Mouse (Mus musculus): Measurements from ENCODE around the gene Prkn.
A peak's percentile ranks its signal among the peaks of the same experiment; 100 is the strongest.

Prkn gene

DNA sequence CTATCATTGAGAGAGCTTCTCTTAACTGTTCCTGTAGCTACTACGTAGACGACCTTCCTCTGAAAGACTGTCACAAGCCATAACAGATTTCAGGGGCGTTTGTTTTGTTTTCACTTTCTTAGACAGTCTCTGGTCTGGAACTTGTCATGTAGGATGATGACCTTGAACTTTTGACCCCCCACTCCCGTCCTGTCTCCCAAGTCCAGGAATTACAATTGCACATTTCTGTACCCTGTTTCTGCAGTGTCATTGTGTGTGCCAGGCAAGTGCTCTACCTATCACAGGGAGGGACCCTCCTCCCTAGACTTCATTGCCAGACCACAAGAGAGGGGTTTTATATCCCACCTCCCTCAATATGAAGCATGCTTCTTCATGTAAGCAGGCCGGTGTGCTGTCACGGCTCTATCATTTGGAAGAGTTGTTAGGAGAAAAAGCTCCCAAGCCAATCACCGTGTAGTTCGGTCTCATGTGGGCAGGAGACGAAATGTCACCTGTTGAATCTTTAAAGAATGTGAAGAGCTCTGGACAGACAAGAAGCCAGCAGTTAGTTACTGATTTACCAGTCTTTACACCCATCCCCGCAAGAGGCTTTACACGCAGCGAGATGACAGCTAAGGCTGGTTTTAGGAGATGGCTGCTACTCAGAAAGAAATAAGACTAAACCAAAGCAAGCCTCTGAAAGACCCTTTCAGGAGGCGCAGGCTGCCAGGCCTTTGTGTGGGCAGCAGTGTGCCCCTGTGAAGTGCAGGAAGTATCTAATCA lies 1027.3 kb downstream of the Prkn start:
- DNase-seq, result no peak

DNA sequence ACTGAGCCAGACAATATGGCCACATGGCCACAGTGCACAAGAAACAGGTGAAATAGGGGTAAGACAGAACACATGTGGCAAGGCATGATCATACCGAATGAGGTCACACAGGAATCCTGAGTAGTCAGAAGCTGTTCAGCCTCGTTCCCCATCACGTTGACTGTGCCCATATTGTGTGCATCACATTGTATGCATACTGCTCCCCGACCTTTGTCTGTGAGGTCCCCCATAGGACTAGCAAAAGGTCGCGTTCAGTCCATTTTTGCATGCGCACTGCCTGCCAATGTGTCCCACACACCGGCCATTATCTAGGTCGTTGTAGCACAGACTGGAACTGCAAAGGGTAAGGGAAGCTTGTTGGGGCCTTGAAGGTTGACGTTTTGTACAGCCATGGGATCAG lies 1030.4 kb downstream of the Prkn start:
- no peak for DNase-seq

DNA sequence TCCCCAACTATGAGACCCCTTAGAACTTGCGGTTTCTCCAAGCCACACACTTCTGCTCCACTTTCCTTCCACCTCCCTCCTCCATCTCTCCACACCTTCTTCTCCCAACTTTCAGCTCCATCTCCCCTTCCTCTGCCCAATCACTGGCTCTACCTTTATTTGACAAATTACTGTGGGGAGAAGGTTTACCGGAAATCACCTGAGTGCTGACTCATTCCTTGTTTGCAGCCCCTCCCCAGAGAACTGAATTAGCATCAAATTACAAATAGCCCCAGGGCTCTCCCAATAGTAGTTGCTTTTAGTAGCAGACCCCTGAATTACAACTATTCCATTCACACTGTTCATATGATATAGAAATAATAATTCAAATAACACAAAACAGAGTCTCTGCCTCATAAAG lies 1036.1 kb downstream of the Prkn start:
- no peak for DNase-seq

DNA sequence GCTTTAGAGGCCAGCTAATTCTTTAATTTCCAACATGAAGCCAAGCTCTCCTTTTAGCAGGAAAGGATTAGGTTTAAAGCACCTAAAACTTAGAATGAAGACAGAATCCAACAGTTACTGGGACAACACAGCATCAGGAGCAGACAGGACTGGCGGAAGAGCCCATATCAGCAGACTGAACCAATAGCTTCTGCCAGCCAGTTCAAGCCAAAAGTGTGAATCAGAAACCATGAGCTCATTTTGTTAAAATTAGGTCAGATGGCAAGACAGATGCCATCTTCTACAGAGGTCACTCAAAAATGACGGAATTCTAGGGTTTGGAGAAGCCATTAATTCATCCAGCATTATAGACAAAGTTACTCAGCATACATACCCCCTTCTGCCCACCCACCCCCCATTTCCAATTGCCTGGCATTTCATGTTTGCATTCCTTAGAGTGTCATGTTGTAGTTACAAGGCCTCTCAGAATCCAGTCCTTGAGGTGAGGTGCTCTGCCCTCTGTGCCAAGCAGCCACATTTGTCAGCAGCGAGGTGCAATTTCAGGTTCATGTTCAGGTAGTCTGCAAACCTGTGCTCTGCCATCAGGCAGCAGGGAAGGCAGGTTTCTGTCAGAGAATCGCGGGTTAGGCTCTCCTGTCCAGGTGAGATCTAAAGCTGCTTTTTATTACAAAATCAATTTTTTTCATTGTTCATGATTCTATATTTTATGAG lies 1041.1 kb downstream of the Prkn start:
- DNase-seq, result no peak

DNA sequence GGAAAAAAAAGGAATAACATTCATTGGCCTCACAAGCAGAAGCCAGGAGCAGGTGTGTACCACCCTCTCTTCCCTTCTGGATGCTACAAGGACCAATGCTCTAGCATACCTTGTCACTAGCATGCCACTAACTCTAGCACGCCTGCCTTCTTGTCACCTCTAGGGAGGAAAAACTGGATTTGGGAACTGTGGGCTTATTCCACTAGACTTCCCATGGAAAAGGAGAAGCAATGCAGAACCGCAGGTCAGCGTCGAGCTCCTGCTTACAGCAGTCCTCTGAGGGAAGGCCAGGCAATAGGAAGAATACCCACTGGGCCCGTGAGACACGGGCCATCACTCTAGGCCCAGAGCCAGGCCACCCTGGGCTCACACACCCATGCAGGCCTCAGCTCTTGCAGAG lies 1045.4 kb downstream of the Prkn start:
- no peak for DNase-seq

DNA sequence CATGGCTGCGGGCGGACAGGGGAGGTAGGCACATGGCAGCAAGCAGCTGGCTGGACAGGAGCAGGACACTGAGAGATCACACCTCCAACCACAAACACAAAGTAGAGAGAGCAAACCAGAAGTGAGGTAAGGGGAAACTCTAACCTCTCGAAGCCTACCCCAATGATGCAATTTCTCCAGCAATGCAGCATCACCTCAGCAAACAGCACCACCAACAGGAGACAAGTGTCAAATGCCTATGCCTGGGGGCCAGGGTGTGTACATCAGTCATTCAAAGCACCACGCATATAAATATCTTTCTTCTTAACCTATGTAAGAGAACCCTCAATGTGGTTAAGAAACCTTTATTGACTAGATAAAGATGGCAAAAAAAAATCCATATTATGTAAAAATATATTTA lies 1046.8 kb downstream of the Prkn start:
- DNase-seq, result no peak

DNA sequence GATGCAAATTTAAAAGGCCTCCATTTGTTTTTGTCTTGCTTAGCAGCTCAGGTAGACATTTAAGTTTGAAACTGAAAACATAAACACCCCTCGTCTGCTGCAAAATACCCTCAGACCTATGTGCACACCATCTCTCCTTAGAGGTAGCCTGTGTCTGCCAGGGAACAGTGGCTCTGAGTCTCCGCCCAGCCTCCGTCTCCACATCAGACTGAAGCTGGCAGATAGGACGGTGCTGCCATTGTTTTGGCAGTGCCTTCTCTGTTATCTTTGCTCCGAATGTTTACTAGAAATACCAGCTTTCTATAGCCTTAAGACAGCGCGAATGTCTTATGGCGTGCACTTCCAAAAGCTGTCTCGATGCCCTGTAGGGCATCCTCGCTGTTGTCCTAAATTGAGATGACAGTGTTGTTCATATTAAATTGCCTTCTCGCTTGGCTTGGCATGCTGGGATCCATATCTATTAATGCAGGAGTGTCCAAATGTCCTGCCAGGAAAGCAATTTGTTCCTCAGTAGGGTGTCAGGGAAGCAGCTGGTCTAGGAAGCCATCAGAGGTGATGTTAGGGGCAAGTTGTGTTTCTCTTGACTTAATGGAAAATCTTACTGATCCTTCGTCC lies 1047.5 kb downstream of the Prkn start:
- no peak for DNase-seq

DNA sequence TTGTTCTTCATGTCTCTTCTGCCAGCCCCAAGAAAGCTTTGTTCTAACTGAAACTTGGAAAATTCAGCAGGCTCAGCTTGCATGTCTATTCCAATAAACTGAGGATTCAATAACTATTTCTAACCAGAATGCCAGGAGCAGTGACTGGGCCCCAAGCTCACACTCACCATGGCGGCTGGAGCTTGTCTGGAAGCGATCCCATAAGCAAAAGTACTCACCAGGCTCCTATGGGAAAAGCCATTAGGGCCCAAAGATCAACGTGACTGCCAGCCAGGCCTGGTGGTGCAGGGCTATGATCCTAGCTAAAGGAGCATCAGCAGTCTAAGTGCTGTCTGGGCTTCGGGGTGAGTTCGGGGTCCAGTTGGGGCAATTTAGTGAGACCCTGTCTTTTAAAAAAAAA lies 1048.6 kb downstream of the Prkn start:
- DNase-seq, result no peak

DNA sequence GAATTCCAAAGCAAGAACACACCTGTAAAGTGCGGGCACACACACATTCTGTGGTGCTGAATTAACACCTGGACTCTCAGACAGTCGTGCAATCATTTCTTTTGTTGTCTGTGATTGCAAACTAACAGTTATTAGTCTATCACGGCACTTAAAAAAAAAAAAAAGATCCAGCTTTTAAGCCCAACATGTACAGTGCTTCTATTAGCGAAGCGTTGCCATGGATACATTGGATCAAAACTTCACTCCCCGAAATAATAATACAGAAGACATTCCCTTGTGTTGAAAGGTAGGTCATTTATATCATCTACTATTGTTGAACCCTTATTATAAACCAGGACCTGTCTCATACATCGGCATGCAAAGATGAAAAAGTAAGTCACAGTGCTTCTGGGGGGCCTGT lies 1060.1 kb downstream of the Prkn start:
- no peak for DNase-seq

DNA sequence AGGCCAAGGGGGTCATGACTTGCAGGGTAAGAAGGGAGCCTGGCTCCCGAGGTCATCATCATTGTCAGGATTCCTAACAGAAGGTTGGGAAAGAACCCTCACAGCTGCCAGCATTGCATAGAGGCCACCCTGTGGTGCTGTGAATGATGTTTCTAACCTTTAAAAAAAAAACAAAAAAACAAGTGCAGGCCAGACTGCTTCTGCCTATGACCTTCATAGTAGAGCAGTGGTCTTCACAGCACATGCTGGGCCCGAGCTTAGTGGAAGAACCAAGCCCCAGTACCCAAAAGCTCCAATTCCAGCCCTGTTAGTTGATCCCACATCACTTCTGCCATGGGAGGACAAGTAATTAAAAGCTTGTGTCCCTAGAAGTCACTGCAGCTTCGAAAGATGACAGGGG lies 1061.5 kb downstream of the Prkn start:
- DNase-seq, result no peak

DNA sequence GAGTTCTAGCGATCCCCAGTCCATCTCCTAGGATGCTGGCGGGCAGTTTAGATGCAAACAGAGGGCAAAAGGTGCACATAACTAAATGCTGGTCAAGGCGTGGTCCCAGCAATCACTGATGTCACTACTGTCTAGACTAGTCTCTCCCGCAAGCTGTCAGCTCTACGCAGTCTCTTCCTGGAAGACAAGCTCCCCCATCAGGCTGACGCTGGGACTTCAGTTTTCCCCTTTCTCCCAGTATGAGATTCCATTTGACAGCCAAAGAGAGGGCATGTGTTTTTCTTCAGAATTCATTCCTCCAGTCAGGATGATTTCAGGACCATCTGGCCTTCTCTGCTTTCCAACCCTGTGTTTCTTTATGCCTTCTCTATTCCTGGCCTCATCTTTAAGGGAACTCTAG lies 1062.8 kb downstream of the Prkn start:
- DNase-seq, result peak; percentile 2

DNA sequence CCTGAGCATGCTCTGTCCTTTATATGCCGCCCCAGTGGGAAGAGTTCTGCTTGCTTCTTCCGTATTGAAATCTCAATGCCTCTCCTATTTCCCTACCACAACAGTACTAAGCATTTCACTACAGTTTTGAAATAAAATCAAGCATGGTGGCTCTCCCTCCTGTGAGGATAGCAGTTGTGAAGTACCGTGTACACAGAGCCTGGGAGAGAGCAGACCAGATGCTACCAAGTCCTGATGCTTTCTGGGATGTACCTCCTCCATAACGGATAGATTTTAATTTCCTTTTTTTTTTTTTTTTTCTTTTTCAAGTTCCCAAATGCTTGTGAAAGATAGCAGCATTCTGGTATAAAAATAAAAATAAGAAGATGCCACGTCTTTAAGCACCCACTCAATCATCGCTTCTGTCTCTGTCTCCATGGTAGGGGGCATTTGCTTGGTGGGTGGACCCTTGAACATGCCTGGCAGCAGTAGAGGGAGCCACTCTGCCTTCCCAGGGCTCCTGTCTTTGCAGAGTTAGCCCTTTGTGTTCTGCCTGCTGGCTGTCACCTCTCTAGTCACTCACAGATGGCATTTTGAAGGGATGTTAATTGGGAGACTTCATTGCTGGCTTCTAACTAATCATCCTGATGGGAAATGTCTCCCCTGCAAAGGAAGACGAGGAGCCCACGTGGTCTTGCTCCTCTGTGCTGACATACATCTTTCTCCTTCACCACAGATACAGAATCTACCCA lies 1070.6 kb downstream of the Prkn start:
- DNase-seq, result no peak

DNA sequence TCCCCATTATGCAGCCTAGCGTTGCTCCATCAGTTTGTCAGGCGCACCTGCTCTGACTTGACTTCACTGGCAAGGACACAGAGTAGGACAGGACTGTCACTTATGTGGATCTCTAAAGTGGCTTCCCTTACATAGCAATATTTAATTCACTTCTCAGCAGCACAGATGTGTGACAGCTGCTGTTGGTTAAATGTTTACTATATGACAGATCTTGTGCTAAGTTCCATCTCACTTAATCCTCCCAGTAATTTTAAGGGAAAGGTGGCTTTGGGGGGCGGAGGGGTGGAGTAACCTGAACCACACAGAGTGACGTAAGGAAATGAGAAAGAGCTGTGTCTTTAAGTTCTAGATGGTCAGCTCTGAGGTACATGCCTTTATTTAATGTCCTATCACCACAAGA lies 1072.0 kb downstream of the Prkn start:
- DNase-seq, result no peak

DNA sequence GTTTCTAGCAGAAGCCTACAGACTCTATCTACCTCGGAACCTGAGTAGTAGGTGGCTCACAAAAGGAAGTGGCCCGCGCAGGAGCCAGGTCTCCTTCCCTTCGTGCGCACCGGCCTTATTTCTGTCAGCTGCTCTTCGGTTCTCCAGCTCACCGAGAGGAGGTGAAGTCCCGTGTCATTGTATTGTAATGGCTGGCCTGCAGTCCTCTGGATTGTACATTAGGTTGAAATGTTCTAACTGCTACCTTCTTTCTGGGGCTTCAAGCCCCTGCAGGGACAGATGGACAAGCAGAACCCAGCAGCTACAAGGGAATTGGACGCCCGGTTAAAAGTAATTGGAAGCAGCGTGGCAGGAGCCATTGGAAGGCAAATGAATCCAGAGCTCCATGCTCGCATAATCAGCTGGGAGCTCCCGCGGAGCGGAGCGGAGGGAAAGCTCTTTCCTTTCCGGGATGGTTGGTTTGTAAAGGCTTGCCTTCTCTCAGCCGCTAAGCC lies 1072.7 kb downstream of the Prkn start:
- DNase-seq, result peak; percentile 6

DNA sequence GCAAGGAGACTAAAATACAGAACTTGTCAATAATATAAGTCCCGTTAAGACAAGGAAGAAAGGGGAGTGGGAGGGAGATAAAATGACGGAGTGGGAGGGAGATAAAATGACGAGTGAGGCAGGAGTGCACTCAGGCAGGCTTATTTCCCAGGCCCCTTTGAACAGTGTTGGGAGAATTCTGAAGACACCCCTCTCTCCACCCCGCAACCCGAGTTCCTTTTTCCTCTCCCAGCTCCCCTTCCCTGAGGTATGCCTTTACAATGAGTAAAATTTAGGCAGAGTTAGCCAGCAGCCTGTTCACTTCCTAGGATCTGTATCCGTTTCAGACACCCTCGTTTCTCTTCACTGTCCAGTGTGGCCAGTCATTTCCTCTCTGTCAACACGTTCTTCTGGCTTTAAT lies 1073.4 kb downstream of the Prkn start:
- no peak for DNase-seq

DNA sequence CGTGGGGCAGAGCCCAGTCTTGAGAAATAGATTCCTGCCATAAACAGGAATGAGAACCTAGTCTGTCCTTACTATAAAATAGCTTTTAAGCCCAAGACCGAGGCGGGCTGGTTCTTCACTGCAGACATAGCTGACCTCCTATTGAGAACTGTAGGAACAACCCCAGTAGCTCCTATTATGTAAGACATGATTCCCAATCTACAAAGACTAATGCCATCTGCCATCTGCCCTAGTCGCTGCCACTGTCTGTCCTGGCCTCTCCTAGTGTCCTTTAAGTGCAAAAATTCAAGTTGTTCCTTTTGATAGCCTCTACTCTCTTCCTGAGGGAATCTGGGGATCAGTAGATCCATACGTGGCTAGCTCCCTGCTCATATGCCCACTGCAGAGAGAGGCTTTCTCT lies 1074.3 kb downstream of the Prkn start:
- no peak for DNase-seq

DNA sequence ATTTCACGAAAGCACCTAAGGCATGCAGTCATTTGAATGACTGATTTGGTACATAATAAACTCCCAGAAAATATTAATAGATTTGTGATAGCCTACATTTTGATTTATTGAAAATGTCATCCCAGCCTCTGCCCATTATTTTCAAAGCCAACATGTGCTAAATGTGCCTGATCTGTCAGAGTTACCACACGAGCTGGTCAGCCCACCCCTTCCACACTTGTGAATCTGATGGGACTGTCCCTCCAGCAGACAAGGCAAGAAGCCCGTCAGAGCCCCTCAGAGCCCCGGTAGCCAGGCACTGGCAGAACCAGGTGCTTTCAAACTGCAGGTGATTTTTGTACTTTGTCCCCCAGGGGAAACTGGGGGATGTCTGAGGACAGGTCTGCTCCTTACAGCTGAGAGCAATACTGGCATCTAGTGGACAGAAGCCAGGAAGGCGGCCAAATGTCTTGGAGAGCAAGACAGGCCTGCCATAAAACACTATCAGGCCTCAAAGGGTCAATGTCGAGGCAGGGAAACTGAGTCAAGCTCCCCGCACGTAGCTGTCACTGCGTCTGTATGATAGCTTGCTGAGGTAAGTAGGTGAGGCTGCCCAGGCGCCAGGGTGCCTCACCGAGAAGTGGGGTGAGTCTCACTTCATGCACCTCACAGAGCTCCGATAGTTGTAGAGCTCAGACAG lies 1078.1 kb downstream of the Prkn start:
- no peak for DNase-seq

DNA sequence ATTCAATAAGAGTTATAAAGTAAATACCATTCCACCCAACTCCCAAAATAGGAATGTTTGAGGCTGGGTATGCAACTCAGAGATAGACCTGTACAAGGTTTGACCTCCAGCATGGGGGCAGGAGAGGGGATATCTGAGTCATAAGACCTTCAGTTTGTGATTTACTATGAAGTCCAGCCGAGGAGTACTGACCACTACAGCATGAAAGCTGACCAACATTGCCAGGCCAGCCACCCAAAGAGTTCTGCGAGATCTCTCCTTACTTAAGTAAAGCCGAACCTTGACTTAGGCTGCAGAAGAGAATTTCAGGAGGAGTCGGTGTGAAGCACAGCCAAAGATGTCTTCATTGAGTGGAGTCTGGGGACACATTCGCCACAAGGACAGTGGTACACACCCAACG lies 1079.4 kb downstream of the Prkn start:
- DNase-seq, result no peak

DNA sequence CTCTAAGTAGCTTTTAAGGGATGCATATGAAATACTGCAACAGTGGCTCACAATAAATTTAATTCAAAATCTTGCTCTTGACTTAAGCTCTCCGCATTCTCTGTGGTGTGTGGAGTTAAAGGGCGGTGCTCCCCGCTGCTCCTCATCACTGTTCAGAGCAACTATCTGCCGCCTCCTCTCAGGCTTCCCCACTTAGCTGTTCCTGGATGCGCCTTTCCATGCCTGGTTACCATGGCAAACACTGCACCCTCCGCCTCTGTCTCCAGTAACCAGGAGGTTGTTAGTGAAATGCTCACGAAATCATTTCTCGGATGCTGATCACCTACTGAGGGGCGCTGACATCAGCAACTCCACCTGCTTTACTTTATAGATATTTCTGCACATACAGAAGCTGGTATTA lies 1080.8 kb downstream of the Prkn start:
- no peak for DNase-seq

DNA sequence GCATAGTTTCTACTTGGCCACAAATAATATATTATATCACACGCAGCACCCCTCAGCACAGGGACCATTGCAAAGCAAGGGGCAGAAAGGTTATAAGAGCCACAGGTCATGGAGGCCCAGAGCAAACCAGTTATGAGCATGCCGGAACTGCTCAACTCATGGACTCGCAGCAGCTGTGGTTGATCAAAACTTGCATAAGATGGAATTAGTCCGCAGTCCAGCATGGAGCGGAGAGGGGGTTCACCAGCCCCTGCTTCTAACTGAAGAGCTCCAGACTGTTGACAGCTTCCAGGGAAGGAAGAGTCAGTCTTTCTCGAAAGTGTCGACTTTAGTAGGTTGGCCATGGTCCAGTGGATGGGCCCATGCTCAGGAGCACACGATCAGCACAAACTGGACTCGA lies 1083.8 kb downstream of the Prkn start:
- DNase-seq, result no peak

DNA sequence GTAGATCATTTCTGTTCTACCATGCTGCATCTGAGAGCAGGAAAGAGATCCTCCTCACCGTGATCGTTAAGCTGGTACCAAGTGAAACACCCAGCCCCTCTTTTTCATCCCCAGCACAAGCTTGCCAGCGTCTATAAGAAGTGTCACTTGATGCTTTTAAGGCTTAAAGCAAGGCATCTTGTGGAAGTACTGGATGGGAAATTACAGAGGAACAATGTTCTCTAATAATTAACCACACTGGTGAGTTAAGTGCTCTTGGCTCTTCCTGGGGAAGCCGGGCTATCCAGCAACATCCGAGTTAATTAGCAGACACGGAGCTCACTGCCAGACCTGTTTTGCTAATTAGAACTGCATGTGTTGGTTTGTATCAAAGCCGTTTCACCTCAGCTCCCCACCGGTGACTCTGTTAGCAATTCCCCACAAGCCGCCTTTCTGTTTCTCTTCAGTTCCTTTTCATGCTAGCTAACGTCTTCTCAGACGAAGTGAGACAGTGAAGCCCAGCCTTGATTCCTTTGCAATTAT lies 1086.7 kb downstream of the Prkn start:
- no peak for DNase-seq

DNA sequence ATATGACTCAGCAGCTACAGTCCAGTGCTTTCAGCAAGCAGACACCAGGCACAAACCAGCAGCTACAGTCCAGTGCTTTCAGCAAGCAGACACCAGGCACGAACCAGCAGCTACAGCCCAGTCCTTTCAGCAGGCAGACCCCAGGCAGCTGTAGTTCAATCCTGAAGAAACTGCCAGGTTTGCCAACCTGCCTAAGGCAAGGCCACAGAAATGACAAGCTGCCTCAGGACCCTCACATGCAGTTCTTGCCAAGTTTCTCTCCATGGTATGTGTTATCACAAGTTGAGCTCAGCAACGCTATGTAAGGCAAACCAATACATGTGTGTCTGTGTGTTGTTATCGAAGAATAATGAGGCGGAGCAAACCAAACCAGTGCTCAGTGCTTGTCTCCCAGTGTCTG lies 1091.5 kb downstream of the Prkn start:
- no peak for DNase-seq

DNA sequence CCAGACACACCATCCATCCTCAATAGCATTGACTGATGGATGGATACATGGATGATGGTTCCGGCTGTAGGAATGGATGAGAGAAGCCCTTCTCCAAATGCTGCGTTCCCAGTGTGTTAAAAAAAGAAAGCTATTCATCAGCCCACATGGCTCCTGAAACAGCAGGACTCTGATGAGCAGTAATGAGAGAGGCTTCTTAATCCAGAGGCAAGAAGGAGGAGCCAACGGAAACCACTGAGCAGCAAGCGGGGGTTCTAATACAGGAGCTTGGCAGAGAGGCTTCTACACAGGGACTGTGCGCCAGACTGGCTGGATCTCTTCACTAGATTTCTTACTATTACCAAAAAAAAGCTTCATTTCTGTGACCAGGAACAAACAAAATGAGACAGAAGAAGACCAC lies 1093.6 kb downstream of the Prkn start:
- no peak for DNase-seq
